ENCODE assay signal across 35 mouse cellular contexts in genomic region chr15:60431916-60432315, GRCm38 (mm10).
"Had no signal": no experiment of that assay in that cellular context is flagged by ENCODE, and none has a peak within 500 bp of the region (broad histone marks: within the 10 kb centered on the region; RNA-seq: fewer than 3 reads in every experiment).

No protein-coding gene starts in this region.

- H3K4me1 ChIP-seq: heart, embryonic 10.5 days; heart, embryonic 12.5 days; heart, embryonic 13.5 days; heart, embryonic 15.5 days; hindbrain, embryonic 10.5 days; hindbrain, embryonic 12.5 days; hindbrain, embryonic 13.5 days; hindbrain, embryonic 15.5 days; intestine, embryonic 15.5 days; kidney, embryonic 15.5 days had no signal

- H3K9ac ChIP-seq: heart, embryonic 12.5 days; heart, embryonic 13.5 days; heart, embryonic 15.5 days; hindbrain, embryonic 12.5 days; hindbrain, embryonic 13.5 days; hindbrain, embryonic 14.5 days; hindbrain, embryonic 15.5 days; intestine, embryonic 15.5 days; kidney, embryonic 15.5 days had no signal

- H3K9me3 ChIP-seq: heart, embryonic 10.5 days; heart, embryonic 12.5 days; heart, embryonic 13.5 days; heart, embryonic 15.5 days; hindbrain, embryonic 10.5 days; hindbrain, embryonic 12.5 days; hindbrain, embryonic 13.5 days; hindbrain, embryonic 15.5 days; intestine, embryonic 15.5 days; kidney, embryonic 15.5 days had no signal

- ATAC-seq: hindbrain, embryonic 16.5 days; hindbrain, postnatal 0 days; inflammation-experienced regulatory T-cells, adult 6 months; intestine, embryonic 15.5 days; intestine, embryonic 16.5 days; intestine, postnatal 0 days had no signal

- H3K36me3 ChIP-seq: heart, embryonic 10.5 days; heart, embryonic 12.5 days; heart, embryonic 13.5 days; heart, embryonic 15.5 days; hindbrain, embryonic 10.5 days; hindbrain, embryonic 12.5 days; hindbrain, embryonic 13.5 days; hindbrain, embryonic 15.5 days; intestine, embryonic 15.5 days; kidney, embryonic 15.5 days had no signal

- DNase-seq: heart, postnatal 10 days; heart, postnatal 14 days; heart, postnatal 36 days; heart, postnatal 4 days; kidney, adult 11 months; kidney, adult 18-20 months; kidney, adult 2 months; kidney, adult 8-10 months; kidney, adult 9 months; kidney, postnatal 10 days; kidney, postnatal 14 days; kidney, postnatal 25 days; kidney, postnatal 36 days; kidney, postnatal 4 days; layer of hippocampus, adult 9-11 months; layer of hippocampus, postnatal 36 days had no signal

- H3K4me3 ChIP-seq: heart, embryonic 10.5 days; heart, embryonic 12.5 days; heart, embryonic 13.5 days; heart, embryonic 15.5 days; hindbrain, embryonic 10.5 days; hindbrain, embryonic 12.5 days; hindbrain, embryonic 13.5 days; hindbrain, embryonic 15.5 days; intestine, embryonic 15.5 days; kidney, embryonic 15.5 days; layer of hippocampus, adult 2 months had no signal

- H3K27me3 ChIP-seq: heart, embryonic 12.5 days; heart, embryonic 13.5 days; heart, embryonic 15.5 days; hindbrain, embryonic 12.5 days; hindbrain, embryonic 13.5 days; hindbrain, embryonic 15.5 days; intestine, embryonic 15.5 days; kidney, embryonic 15.5 days had no signal

- H3K4me2 ChIP-seq: heart, embryonic 11.5 days; heart, embryonic 12.5 days; heart, embryonic 13.5 days; heart, embryonic 15.5 days; hindbrain, embryonic 12.5 days; hindbrain, embryonic 13.5 days; hindbrain, embryonic 14.5 days; hindbrain, embryonic 15.5 days; intestine, embryonic 15.5 days; kidney, embryonic 15.5 days had no signal

- H3K27ac ChIP-seq: heart, embryonic 10.5 days; heart, embryonic 13.5 days; heart, embryonic 15.5 days; hindbrain, embryonic 10.5 days; hindbrain, embryonic 12.5 days; hindbrain, embryonic 13.5 days; hindbrain, embryonic 14.5 days; hindbrain, embryonic 15.5 days; hindbrain, postnatal 0 days; intestine, embryonic 15.5 days; kidney, embryonic 15.5 days; kidney, postnatal 0 days; layer of hippocampus, adult 2 months had no signal
